Mouse (Mus musculus): Measurements from ENCODE around the gene H2-Oa. TPM values are rescaled to one million over a fixed set of nuclear protein-coding genes. Genes with fewer than 3 reads are reported as not detected.
A peak's percentile ranks its signal among the peaks of the same experiment; 100 is the strongest.

Gene H2-Oa
- not detected for total RNA-seq (2021)

GRCm38 (mm10) chr17:34092197-34092875, at the start of gene H2-Oa:
Gene H2-Oa (plus strand): TSS chr17:34092340.
- no peak for DNase-seq
- intact Hi-C loops (cut with DNase I), result no loop called here

- DNase-seq, result no peak
- intact Hi-C loops (cut with DNase I), result no loop called here
Observed at GRCm38 (mm10) chr17:34045941-34046340, 46.2 kb upstream of the H2-Oa start.

- intact Hi-C loops (cut with DNase I), result no loop called here
- no peak for DNase-seq
Observed at GRCm38 (mm10) chr17:34047404-34048050, 44.6 kb upstream of the H2-Oa start.

- intact Hi-C loops (cut with DNase I), result no loop called here
- no peak for DNase-seq
Observed at GRCm38 (mm10) chr17:34057224-34057623, 34.9 kb upstream of the H2-Oa start.

GRCm38 (mm10) chr17:34068864-34069263, 23.3 kb upstream of the H2-Oa start:
- no peak for DNase-seq
- intact Hi-C loops (cut with DNase I), result no loop called here

GRCm38 (mm10) chr17:34072091-34072490, 20.0 kb upstream of the H2-Oa start:
- intact Hi-C loops (cut with DNase I), result no loop called here
- DNase-seq, result no peak

- DNase-seq, result peak; percentile 70 to 84
- intact Hi-C loops (cut with DNase I), result loop anchor here (5.0 kb wide), 1 partner anchor 162 kb away; the partner anchor contains the start of gene H2-Ob
Observed at GRCm38 (mm10) chr17:34075271-34075670, 16.9 kb upstream of the H2-Oa start.

- intact Hi-C loops (cut with DNase I), result loop anchor here (1.0 to 5.0 kb wide), 3 partner anchors 57 to 160 kb away; partner anchors contain the start of gene H2-Ob
- DNase-seq, result peak; percentile 55 to 72
Observed at GRCm38 (mm10) chr17:34077549-34077948, 14.6 kb upstream of the H2-Oa start.

GRCm38 (mm10) chr17:34078148-34078547, 14.0 kb upstream of the H2-Oa start:
- intact Hi-C loops (cut with DNase I), result loop anchor here (5.0 kb wide), 1 partner anchor 159 kb away; the partner anchor contains the start of gene H2-Ob
- no peak for DNase-seq

- intact Hi-C loops (cut with DNase I), result loop anchor here (5.0 kb wide), 1 partner anchor 158 kb away; the partner anchor contains the start of gene H2-Ob
- DNase-seq, result no peak
Observed at GRCm38 (mm10) chr17:34079002-34079401, 13.1 kb upstream of the H2-Oa start.

GRCm38 (mm10) chr17:34079621-34080020, 12.5 kb upstream of the H2-Oa start:
- peak in 1 of 2 experiments; percentile 10 for DNase-seq
- intact Hi-C loops (cut with DNase I), result loop anchor here (5.0 kb wide), 1 partner anchor 158 kb away; the partner anchor contains the start of gene H2-Ob

- intact Hi-C loops (cut with DNase I), result no loop called here
- no peak for DNase-seq
Observed at GRCm38 (mm10) chr17:34083104-34083503, 9.0 kb upstream of the H2-Oa start.

GRCm38 (mm10) chr17:34087386-34087785, 4.8 kb upstream of the H2-Oa start:
- intact Hi-C loops (cut with DNase I), result no loop called here
- no peak for DNase-seq

GRCm38 (mm10) chr17:34088124-34088523, 4.0 kb upstream of the H2-Oa start:
- intact Hi-C loops (cut with DNase I), result no loop called here
- no peak for DNase-seq

- intact Hi-C loops (cut with DNase I), result no loop called here
- DNase-seq, result no peak
Observed at GRCm38 (mm10) chr17:34090923-34091322, 1.2 kb upstream of the H2-Oa start.

- DNase-seq, result no peak
- intact Hi-C loops (cut with DNase I), result no loop called here
Observed at GRCm38 (mm10) chr17:34093199-34093874, 1.2 kb downstream of the H2-Oa start.

- intact Hi-C loops (cut with DNase I), result no loop called here
- no peak for DNase-seq
Observed at GRCm38 (mm10) chr17:34094283-34095035, 2.3 kb downstream of the H2-Oa start.

- no peak for DNase-seq
- intact Hi-C loops (cut with DNase I), result no loop called here
Observed at GRCm38 (mm10) chr17:34096497-34097010, 4.4 kb downstream of the H2-Oa start.

- DNase-seq, result no peak
- intact Hi-C loops (cut with DNase I), result no loop called here
Observed at GRCm38 (mm10) chr17:34097272-34097671, 5.1 kb downstream of the H2-Oa start.

- DNase-seq, result no peak
- intact Hi-C loops (cut with DNase I), result no loop called here
Observed at GRCm38 (mm10) chr17:34098709-34099479, 6.8 kb downstream of the H2-Oa start.
